Mouse (Mus musculus): ENCODE data around the gene Gm8764. TPM values are rescaled to one million over a fixed set of nuclear protein-coding genes. Genes with fewer than 3 reads are reported as not detected.
"Not testable (repeated sequence)": the region's sequence is repeated elsewhere in the genome, so short reads cannot be mapped to it uniquely, and the experiment has no call there.

Gm8764 gene
- total RNA-seq (2014; fragmentation: Nextera tagmentation) (not detected in 2 replicates), total RNA-seq (2017) (not detected in 2 replicates)

DNA sequence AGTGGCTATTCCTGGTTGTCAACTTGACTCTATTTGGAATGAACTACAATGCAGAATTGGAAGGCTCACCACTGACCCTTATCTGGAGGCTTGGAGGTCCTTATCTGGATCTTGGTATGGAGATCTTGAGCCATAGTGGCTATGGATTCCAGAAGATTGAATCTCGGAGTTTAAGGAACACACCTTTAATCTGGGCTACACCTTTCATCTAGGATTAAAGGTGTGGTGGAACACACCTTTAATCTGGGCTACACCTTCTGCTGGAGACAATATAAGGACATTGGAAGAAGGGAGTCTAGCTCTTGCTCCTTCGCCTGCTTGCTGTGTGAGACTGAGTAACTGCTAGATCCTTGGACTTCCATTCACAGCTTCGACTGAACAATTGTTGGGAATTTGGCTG lies at the start of gene Gm8764:
Gm8764 (plus strand) TSS at position 301 of the 400 bp plus-strand sequence.
- not testable (repeated sequence) for ATAC-seq (replicated peaks; ENCODE audit: low FRiP score, low TSS enrichment, poor library complexity, severe bottlenecking)

DNA sequence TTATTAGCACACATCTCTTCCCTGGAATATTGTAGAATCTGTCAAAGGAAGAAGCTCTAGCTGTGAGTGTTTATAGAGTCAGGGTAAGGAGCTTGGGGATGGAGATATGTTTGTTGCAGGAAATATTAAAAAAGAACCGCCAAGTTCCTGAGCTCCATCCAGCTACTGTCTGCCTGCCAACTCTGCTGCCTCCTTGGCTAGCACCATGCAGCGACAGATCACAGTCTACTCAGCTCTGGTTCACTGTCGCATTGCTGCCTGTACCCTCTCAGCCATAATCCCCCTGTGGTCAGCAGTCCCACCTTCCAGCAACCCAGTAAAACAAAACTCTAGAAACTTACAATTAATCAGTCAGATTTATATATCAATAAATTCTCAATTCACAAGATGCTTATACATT lies 49.8 kb upstream of the Gm8764 start:
- ATAC-seq (replicated peaks; ENCODE audit: low FRiP score, low TSS enrichment, poor library complexity, severe bottlenecking) = no peak

DNA sequence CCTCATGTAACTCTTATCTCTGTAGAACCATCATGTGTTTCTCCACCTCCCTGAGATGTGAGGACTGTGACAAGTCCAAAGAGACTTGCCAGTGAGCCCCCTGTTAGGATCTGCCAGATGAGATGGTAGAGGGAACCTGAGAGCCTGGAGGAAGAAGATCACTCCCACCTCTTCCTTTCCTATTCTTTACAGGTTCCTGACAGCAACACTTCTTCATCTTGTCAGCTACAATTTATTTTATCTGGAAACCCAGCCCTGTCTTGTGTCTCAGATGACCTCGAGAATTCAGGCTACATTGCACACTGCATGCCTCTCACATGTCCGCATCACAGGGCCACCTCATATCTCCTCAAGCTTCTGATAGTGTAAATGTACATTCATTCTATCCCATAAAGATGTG lies 41.5 kb upstream of the Gm8764 start:
- ATAC-seq (replicated peaks; ENCODE audit: low FRiP score, low TSS enrichment, poor library complexity, severe bottlenecking) = no peak

DNA sequence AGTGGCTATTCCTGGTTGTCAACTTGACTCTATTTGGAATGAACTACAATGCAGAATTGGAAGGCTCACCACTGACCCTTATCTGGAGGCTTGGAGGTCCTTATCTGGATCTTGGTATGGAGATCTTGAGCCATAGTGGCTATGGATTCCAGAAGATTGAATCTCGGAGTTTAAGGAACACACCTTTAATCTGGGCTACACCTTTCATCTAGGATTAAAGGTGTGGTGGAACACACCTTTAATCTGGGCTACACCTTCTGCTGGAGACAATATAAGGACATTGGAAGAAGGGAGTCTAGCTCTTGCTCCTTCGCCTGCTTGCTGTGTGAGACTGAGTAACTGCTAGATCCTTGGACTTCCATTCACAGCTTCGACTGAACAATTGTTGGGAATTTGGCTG lies 17.1 kb upstream of the Gm8764 start, which contains the start of gene Gm21293:
Gm21293 (plus strand) TSS at position 301 of the 400 bp plus-strand sequence.
- not testable (repeated sequence) for ATAC-seq (replicated peaks; ENCODE audit: low FRiP score, low TSS enrichment, poor library complexity, severe bottlenecking)

DNA sequence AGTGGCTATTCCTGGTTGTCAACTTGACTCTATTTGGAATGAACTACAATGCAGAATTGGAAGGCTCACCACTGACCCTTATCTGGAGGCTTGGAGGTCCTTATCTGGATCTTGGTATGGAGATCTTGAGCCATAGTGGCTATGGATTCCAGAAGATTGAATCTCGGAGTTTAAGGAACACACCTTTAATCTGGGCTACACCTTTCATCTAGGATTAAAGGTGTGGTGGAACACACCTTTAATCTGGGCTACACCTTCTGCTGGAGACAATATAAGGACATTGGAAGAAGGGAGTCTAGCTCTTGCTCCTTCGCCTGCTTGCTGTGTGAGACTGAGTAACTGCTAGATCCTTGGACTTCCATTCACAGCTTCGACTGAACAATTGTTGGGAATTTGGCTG lies 8.6 kb upstream of the Gm8764 start, which contains the start of gene Gm6763:
Gm6763 (plus strand) TSS at position 301 of the 400 bp plus-strand sequence.
- not testable (repeated sequence) for ATAC-seq (replicated peaks; ENCODE audit: low FRiP score, low TSS enrichment, poor library complexity, severe bottlenecking)

DNA sequence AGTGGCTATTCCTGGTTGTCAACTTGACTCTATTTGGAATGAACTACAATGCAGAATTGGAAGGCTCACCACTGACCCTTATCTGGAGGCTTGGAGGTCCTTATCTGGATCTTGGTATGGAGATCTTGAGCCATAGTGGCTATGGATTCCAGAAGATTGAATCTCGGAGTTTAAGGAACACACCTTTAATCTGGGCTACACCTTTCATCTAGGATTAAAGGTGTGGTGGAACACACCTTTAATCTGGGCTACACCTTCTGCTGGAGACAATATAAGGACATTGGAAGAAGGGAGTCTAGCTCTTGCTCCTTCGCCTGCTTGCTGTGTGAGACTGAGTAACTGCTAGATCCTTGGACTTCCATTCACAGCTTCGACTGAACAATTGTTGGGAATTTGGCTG lies 8.4 kb downstream of the Gm8764 start, which contains the start of gene Gm21304:
Gm21304 (plus strand) TSS at position 301 of the 400 bp plus-strand sequence.
- ATAC-seq (replicated peaks; ENCODE audit: low FRiP score, low TSS enrichment, poor library complexity, severe bottlenecking) = not testable (repeated sequence)

DNA sequence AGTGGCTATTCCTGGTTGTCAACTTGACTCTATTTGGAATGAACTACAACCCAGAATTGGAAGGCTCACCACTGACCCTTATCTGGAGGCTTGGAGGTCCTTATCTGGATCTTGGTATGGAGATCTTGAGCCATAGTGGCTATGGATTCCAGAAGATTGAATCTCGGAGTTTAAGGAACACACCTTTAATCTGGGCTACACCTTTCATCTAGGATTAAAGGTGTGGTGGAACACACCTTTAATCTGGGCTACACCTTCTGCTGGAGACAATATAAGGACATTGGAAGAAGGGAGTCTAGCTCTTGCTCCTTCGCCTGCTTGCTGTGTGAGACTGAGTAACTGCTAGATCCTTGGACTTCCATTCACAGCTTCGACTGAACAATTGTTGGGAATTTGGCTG lies 16.9 kb downstream of the Gm8764 start, which contains the start of gene Gm21312:
Gm21312 (plus strand) TSS at position 301 of the 400 bp plus-strand sequence.
- ATAC-seq (replicated peaks; ENCODE audit: low FRiP score, low TSS enrichment, poor library complexity, severe bottlenecking) = not testable (repeated sequence)

DNA sequence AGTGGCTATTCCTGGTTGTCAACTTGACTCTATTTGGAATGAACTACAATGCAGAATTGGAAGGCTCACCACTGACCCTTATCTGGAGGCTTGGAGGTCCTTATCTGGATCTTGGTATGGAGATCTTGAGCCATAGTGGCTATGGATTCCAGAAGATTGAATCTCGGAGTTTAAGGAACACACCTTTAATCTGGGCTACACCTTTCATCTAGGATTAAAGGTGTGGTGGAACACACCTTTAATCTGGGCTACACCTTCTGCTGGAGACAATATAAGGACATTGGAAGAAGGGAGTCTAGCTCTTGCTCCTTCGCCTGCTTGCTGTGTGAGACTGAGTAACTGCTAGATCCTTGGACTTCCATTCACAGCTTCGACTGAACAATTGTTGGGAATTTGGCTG lies 25.4 kb downstream of the Gm8764 start, which contains the start of gene Gm20765:
Gm20765 (plus strand) TSS at position 301 of the 400 bp plus-strand sequence.
- not testable (repeated sequence) for ATAC-seq (replicated peaks; ENCODE audit: low FRiP score, low TSS enrichment, poor library complexity, severe bottlenecking)

DNA sequence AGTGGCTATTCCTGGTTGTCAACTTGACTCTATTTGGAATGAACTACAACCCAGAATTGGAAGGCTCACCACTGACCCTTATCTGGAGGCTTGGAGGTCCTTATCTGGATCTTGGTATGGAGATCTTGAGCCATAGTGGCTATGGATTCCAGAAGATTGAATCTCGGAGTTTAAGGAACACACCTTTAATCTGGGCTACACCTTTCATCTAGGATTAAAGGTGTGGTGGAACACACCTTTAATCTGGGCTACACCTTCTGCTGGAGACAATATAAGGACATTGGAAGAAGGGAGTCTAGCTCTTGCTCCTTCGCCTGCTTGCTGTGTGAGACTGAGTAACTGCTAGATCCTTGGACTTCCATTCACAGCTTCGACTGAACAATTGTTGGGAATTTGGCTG lies 33.9 kb downstream of the Gm8764 start, which contains the start of gene Gm4340:
Gm4340 (plus strand) TSS at position 301 of the 400 bp plus-strand sequence.
- not testable (repeated sequence) for ATAC-seq (replicated peaks; ENCODE audit: low FRiP score, low TSS enrichment, poor library complexity, severe bottlenecking)

DNA sequence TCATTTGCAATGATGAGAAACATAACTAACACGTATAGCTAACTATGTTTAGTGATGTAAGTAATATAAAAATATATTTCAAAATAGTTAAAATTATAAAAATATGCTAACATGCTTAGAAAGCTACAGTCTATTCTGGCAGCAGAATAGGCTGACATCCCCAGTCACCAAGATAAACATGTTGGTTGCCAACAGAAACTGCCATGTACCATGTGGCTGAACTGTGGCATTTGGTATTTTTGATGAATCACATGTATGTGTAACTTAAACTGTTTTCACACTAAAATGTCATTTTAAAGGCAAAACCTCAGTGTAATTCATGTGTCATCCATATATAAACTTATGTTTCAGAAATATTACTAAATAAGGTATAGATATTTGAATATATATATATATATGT lies 49.8 kb downstream of the Gm8764 start:
- no peak for ATAC-seq (replicated peaks; ENCODE audit: low FRiP score, low TSS enrichment, poor library complexity, severe bottlenecking)

DNA sequence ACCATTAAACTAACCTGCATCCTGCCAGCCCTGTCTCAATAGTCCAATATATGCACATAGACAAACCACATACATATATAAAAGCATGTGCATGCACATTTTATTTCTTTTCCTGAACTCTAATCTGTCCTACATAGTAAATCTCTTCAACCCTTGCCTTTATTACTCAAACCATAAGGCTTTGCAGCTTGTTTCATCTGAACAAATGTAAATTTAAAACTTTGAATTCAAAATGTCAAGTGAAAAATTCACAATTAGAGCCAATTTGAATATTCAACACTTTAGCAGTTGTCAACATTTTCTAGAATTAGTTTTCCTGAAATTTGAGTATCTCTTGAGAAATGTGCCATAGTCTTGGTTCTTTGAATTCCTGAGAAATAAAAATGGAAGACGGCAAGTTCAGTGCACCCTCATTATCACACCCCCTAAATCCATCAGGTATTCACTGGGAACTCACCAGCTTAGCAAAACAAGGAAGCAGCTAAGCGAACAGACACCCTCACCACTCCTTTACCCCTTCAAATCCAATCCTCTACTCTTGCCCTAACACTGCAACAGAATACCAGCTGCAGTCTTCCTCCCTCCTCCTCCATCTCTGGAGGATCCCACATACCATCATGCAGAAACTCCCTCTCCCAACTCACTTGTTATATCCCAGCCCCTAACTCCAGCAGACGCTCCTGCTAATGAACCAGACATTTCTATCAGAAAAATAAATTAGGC lies 50.6 kb downstream of the Gm8764 start:
- no peak for ATAC-seq (replicated peaks; ENCODE audit: low FRiP score, low TSS enrichment, poor library complexity, severe bottlenecking)

Other genes with a start within 250 kb of the Gm8764 start
- gene Gm21293, start 17.0 kb upstream of the Gm8764 start, total RNA-seq (2014; fragmentation: Nextera tagmentation) = not detected in 2 replicates
- not detected in 2 replicates for gene Gm21293, start 17.0 kb upstream of the Gm8764 start, total RNA-seq (2017)
- gene Gm6763, start 8.5 kb upstream of the Gm8764 start, total RNA-seq (2014; fragmentation: Nextera tagmentation) = not detected in 2 replicates
- not detected in 2 replicates for gene Gm6763, start 8.5 kb upstream of the Gm8764 start, total RNA-seq (2017)
- gene Gm21304, start 8.5 kb downstream of the Gm8764 start, total RNA-seq (2014; fragmentation: Nextera tagmentation) = not detected in 2 replicates
- gene Gm21304, start 8.5 kb downstream of the Gm8764 start, total RNA-seq (2017) = not detected in 2 replicates
- not detected in 2 replicates for gene Gm21312, start 17.0 kb downstream of the Gm8764 start, total RNA-seq (2014; fragmentation: Nextera tagmentation)
- not detected in 2 replicates for gene Gm21312, start 17.0 kb downstream of the Gm8764 start, total RNA-seq (2017)
- not detected in 2 replicates for gene Gm20765, start 25.5 kb downstream of the Gm8764 start, total RNA-seq (2014; fragmentation: Nextera tagmentation)
- gene Gm20765, start 25.5 kb downstream of the Gm8764 start, total RNA-seq (2017) = not detected in 2 replicates
- not detected in 2 replicates for gene Gm4340, start 34.0 kb downstream of the Gm8764 start, total RNA-seq (2014; fragmentation: Nextera tagmentation)
- not detected in 2 replicates for gene Gm4340, start 34.0 kb downstream of the Gm8764 start, total RNA-seq (2017)